Mouse (Mus musculus): Measurements from ENCODE around the gene Ptpra.
"Not testable (repeated sequence)": the region's sequence is repeated elsewhere in the genome, so short reads cannot be mapped to it uniquely, and the experiment has no call there.

Ptpra gene

DNA sequence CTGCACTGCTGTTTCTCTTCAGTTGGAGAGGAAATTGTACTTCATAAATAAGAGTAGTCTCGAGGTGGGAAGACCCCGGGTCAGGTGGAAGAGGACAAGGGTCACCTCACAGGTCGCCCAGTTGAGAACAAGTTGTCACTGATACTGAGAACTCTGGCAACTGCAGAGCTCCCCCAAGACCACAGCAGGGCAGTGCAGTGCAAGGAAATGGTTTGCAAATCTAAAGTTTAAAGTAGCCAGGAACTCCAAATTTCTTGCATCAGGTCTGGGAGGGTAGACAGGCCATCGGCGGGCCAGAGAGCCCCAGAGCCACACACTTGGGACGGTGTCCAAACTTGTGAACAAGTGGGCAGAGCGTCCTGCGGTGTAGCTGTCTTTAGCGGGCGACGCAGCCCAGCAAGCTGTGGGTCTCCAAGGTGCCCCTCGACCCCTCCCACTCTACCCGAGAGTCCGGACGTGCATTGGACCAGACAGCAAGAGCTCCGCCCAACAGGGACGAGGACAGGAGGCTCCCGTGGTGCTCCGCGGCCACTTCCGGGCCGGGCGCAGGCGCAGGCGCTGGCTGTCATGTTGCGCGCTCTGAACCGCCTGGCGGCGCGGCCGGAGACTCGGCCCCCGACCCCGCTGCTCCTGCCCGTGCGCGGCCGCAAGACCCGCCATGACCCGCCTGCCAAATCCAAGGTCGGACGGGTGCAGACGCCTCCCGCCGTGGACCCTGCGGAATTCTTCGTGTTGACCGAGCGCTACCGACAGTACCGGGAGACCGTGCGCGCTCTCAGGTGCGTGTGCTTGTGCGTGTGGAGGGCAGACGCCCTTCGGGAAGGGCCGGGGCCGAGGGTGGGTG lies 113.4 kb downstream of the Ptpra start, which contains the start of gene Mrps26:
Gene Mrps26 (plus strand): TSS at position 531 of the 844 bp plus-strand sequence.
- DNase-seq: peak; percentile 94

GRCm38 (mm10) chr2:130564063-130564462 lies 114.0 kb downstream of the Ptpra start:
- peak; percentile 37 for DNase-seq

DNA sequence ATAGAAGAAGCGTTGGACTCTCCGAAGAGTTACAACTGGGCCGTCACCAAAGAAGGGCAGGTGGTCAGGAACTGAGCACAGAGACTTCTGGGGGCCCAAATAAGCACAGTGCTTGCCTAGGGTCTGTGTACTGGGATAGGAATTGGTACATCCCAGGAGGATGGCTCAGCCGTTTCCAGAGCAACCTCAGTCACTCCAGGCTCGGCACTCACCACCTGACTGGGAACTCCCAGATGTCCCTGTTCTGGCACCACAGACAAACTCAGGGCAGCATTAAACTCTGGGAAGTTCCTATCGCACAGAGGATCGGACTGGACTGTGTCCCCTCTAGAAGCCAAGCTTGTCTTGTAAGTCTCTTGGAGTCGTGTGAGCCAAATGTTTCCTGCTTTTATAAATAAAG lies 114.9 kb downstream of the Ptpra start:
- no peak for DNase-seq

DNA sequence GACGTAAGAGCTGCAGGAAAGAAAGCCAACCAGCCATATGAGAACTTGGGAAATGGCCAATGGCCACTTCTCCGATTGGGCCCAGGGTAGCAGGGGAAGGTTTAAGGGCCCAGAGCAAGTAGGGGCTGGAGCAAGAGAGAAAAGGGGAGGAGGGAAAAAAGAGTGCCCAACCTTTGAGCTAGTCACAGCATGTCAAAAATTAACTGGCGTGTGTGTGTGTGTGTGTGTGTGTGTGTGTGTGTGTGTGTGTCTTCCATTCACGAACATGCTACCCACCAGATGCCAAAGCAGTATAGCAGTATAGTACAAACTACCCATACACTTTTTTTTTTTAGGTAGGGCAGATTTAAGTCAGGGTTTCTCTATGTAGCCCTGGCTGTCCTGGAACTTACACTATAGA lies 118.8 kb downstream of the Ptpra start:
- DNase-seq: no peak

DNA sequence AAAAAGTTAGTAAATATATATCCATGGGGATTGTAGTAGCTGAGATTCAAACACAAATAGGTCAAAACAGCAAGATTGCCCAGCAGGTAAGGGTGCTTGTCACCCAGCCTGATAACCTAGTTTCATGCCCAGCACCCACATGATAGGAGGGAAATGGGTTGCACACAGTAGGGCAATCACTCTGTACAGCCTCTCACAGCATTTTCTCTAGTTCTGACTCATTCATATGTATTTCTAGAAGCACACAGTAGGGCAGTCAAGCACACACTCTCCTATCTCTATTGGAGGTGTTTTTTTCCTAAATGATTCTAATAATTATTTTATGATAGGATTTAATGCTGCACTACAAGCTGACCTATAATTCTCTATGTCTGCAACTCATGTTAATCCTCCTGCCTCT lies 119.8 kb downstream of the Ptpra start:
- DNase-seq: no peak

DNA sequence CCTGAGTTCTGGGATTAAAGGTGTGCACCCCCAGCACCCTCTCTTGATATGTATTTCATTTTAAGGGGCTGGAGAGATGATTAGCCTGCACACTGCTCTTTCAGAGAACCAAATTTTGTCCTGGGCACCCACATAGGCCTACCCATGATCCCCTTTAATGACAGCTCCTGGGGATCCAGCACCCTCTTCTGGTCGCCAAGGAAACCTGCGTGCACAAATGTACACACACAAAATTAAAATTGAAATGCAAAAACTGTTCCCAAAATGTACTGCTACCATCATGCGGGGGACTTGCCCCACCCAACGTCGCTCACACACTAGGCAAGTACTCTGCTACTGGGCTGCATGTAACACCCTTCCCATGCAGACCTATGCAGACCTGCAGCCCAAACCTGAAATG lies 124.9 kb downstream of the Ptpra start:
- no peak for DNase-seq

- DNase-seq: no peak
These were observed 125.8 kb downstream of the Ptpra start, which contains the start of gene Oxt for GRCm38 (mm10) chr2:130575873-130576272. Gene Oxt (plus strand): TSS chr2:130576173.

DNA sequence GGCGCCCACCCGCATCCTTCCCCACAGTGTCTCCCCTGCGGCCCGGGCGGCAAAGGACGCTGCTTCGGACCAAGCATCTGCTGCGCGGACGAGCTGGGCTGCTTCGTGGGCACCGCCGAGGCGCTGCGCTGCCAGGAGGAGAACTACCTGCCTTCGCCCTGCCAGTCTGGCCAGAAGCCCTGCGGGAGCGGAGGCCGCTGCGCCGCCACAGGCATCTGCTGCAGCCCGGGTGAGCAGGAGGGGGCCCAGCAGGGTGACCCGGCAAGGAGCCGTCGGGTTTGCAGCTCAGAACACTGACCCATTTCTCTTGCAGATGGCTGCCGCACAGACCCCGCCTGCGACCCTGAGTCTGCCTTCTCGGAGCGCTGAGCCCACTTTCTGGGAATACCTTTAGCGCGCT lies 126.5 kb downstream of the Ptpra start:
- DNase-seq: not testable (repeated sequence)

- no peak for DNase-seq
These were observed 126.9 kb downstream of the Ptpra start for GRCm38 (mm10) chr2:130577021-130577420.

DNA sequence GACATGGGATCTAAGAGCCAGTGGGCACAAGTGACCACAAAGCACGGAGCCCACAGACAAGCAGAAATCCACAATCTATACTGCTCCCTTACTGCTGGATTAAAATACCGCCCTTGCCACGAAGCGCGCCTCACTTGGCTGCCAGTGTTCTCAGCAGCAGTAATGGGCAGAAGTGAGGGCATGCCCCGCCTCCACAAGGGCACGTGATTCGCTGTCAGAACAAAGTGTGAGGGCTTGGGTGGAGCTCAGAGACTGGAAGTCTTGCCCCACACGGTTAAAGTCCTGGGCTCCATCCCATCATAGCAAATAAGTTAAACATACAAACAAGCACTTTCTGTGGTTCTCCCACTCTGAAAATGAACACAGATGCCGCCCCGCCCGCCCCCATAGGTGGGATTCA lies 127.6 kb downstream of the Ptpra start:
- no peak for DNase-seq

GRCm38 (mm10) chr2:130578148-130578547 lies 128.1 kb downstream of the Ptpra start:
- DNase-seq: peak; percentile 50

- DNase-seq: no peak
These were observed 129.7 kb downstream of the Ptpra start for GRCm38 (mm10) chr2:130579791-130580190.

DNA sequence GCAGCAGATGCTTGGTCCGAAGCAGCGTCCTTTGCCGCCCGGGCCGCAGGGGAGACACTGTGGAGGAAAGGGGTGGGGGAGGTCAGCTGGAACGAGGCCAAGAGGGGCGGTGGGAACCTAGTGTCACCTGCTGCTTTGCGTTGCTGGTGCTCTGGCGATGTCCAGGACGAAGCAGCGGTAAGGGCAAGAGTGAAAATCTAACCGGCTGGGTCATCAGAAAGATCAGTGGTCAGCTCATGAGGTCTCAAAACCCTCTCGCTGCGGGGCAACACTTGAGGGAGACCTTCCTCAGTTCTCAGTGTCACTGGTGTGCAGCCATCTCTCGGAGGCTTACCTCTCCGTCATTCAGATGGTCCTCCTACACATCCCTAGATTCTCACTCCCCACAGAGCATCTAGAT lies 131.1 kb downstream of the Ptpra start:
- no peak for DNase-seq

GRCm38 (mm10) chr2:130582552-130582951 lies 132.5 kb downstream of the Ptpra start, which contains the start of gene Avp:
Gene Avp (minus strand): TSS chr2:130582554.
- no peak for DNase-seq

DNA sequence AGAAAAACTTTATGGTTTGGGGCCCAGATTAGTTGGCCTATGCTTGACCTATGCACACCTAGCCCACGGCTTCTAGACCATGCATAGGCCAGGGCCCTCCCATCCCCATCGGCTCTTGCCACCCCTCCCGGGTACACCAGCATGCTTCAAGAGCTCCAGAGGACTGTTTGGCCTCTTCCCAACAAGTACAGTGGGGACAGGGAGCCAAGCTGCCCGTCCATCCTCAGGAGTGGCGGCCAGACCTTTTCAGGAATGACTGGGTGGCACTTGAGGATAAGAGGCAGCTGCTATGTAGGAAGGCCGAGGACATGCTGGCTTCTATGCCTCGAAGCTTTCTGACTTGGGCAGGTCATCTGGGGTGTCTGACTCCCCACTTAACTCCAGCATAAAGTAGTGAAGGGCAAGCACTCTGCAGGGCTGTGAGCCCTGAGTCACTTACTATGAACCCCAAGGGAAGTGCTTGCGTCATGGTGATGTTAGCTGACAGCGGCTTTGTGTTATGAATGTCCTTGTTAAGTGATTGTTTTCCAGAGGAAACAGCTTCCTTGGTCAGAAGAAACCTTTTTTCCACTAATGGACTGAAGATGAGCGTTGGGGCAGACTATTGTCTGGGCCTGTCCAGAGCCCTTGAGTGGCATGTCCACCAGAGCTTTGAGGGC lies 134.0 kb downstream of the Ptpra start:
- DNase-seq: no peak

- peak; percentile 58 for DNase-seq
These were observed 135.9 kb downstream of the Ptpra start for GRCm38 (mm10) chr2:130586016-130586415.

DNA sequence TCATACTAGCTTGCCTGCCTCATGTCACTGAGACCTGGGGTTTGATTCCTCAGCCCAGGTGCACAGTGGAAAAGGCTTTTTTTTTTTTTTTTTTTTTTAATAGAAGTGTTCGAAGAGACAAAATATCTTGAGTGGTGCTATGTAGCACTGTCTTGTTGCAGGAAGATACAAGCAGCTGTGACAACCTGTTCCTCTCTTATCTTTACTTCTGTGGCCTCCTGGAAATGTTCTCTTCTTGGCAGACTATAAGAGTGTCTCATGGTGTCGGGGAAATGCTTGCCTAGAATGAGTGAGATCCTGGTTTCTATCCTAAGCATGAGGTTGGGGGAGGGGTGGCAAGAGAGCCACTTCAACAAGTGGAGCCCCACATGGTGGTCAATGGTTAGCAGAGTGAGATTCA lies 138.3 kb downstream of the Ptpra start:
- DNase-seq: no peak

- no peak for DNase-seq
These were observed 139.1 kb downstream of the Ptpra start for GRCm38 (mm10) chr2:130589157-130589556.

- no peak for DNase-seq
These were observed 139.7 kb downstream of the Ptpra start for GRCm38 (mm10) chr2:130589761-130590160.

DNA sequence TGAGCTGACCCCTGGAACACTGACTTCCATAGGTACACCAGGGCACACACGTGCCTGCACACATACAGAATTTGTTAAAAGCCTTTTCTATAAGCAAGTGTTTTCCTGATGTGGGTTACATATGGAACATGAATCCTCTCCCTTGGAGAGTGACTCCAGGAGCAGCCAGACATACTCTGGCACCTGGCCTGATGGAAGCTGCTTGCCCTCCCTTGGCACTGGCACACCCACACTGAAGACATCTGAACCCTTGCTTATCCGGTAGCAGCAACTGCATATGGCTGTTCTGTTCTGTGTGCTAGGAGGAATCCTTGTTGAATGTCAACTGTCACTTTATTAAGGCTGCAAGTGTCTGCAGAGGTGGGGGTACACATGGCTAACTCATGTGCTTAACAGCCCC lies 140.9 kb downstream of the Ptpra start:
- DNase-seq: no peak

GRCm38 (mm10) chr2:130595596-130595995 lies 145.5 kb downstream of the Ptpra start:
- no peak for DNase-seq

DNA sequence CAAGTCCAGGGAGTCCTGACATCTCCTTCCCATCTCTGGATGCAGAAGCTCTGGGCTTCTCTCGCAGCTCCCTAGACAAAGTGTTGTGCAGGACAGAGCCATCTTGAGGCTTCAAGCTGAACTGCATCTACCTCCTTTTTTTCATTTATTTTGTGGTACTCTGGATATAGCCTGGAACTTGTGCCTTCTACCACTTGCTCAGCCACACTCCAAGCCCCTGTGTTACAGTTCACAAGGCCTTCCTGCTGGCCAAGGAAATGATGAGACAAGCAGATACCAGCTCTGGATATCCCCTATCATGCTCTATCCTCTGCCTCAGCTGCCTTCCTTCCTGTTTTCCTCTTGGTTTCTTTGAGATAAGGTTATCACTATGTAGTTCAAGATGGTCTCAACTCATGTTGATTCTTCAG lies 147.5 kb downstream of the Ptpra start:
- no peak for DNase-seq

DNA sequence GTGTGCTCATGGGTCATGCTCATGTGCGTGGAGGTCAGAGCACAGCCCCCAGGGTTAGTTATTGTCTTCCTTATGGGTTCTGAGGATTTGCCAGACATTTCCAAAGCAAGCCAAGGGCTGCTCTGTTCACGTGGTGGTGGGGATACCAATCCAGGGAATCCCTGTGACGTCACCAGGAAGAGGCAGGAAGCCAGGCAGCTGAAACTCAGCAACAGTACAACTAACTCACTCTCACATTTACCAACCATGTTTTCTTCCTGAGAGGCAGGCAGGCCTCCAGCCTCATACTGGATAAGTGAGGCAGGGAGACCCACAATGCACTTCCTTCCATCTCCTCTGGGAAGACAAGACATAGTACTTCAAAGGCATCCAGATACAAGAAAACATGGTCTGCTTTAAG lies 148.3 kb downstream of the Ptpra start:
- DNase-seq: no peak

DNA sequence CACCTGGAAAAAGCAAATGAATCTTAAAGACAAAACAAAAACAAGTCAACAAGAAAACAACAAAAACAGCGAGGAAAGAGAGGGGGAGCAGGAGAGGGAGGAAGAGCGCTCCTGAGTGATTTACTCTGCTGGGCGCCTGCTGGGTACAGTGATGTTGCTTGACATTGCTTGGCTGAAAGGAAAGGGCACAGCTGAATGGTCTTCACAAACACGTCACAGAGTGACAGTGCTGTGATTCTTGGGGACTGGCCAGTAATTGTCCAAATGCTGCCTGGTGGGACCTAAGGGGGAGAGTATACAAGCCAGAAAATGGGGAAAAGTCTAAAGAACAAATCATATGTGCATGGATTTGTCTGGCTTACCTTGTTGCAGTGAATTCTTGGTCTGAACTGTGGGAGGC lies 152.1 kb downstream of the Ptpra start:
- no peak for DNase-seq
